Mouse (Mus musculus) thymus, adult 2 months (tissue): Measurements from ENCODE around the gene Tbk1. TPM values are rescaled to one million over a fixed set of nuclear protein-coding genes. Genes with fewer than 3 reads are reported as not detected.

Source experiments
- DNase-seq: peaks from one replicate; pipeline ENCODE4 v3.0.0; 2021
- H3K27ac ChIP-seq: fragments of 200-500 bp; 2 replicates; pipeline ENCODE4 v1.5.1; 2012; ENCODE audit warnings: low read length, control low read depth; ENCODE audit not compliant: control insufficient read depth, insufficient read depth
- H3K27me3 ChIP-seq: fragments of 200-500 bp; 2 replicates; pipeline ENCODE4 v1.6.1; 2012; ENCODE audit warnings: mild to moderate bottlenecking, low read length, moderate library complexity, mixed read lengths; ENCODE audit not compliant: control insufficient read depth, insufficient read depth
- H3K36me3 ChIP-seq: fragments of 200-500 bp; 2 replicates; pipeline ENCODE4 v1.6.1; 2012; ENCODE audit warnings: mild to moderate bottlenecking, low read length, moderate library complexity; ENCODE audit not compliant: control insufficient read depth, insufficient read depth
- H3K4me1 ChIP-seq: fragments of 200-500 bp; replicated peaks from 2 replicates; pipeline ENCODE4 v1.6.1; 2012; ENCODE audit warnings: low read length; ENCODE audit not compliant: control insufficient read depth, insufficient read depth
- H3K4me3 ChIP-seq: fragments of 200-500 bp; 2 replicates; pipeline ENCODE4 v1.5.1; 2012; ENCODE audit warnings: mild to moderate bottlenecking, low read length, control low read depth, moderate library complexity; ENCODE audit not compliant: control insufficient read depth, insufficient read depth
- CTCF ChIP-seq: fragments of 200-500 bp; IDR thresholded peaks from 2 replicates; pipeline ENCODE4 v1.5.1; 2012; ENCODE audit warnings: mild to moderate bottlenecking, control low read depth, low read length, moderate library complexity, borderline replicate concordance; ENCODE audit not compliant: control insufficient read depth, poor library complexity, insufficient read depth; ENCODE audit errors: extremely low read depth
- POLR2A ChIP-seq: fragments of 200-500 bp; IDR thresholded peaks from 2 replicates; pipeline ENCODE4 v1.6.1; 2012; ENCODE audit warnings: mild to moderate bottlenecking, low read length, control low read depth, moderate library complexity; ENCODE audit not compliant: control insufficient read depth, poor library complexity, insufficient read depth; ENCODE audit errors: extremely low read depth
- WGBS: fragments of 180-500 bp; shearing (Covaris S2); methylation state at CpG from one replicate; pipeline ENCODE4 v1.1.7; 2018; 5-methylcytosine and 5-hydroxymethylcytosine counted together
- polyA plus RNA-seq: library from polyadenylated mRNA; depleted of rRNA; stranded (reverse); fragments of >200 nt; gene quantifications from 2 replicates; pipeline ENCODE4 v1.2.3, GENCODE M21; 2012; rRNA removed

The Tbk1 gene
- polyA plus RNA-seq, 1 experiment: 16.4 TPM

DNA sequence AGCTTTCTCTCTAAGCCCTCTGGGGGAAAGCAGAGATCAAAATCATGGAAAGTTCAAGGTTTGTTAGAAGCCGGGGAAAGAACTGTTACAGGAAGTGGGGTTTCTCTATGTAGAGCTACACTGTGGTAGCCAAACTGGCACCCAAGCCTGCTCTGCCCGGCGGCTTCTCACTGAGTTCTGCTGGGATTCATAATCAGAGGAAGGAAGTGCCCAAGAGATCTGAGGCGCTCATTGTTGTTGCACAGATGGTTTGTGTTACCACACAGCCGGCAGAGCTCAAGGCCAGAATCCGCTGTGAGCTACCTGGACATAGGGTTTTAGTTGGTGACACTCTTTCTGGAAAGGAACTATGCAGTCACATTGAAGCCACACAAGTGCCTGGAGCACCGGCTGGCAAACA, 88.6 kb downstream of the Tbk1 start:
- no peak overlapping the region for H3K4me3 ChIP-seq

DNA sequence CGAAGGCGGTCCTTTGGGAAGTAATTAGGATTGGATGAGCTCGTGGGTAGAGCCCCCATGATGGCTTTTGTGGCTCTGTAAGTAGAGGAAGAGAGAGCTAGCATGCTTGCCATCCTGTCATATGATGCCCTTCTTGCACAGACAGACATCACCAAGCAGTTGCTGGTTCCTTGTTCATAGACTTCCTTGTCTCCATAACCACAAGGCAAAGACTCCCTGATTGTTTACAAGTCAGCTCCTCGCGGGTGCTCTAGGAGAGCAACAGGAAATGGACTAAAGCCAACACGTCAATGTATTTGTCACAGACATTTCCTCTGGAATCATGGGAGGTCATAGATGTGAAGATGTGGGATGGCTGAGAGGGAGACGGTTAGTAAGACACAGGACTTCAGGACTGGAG, 90.0 kb downstream of the Tbk1 start:
- no peak for TF ChIP-seq CTCF
- TF ChIP-seq POLR2A: no peak
- Histone ChIP-seq H3K4me1 (peaks cover 27% of the 10 kb centered on the region), H3K4me3 (no peak overlapping the region), H3K27me3 (no peaks in the 10 kb centered on the region), H3K27ac (no peak overlapping the region), H3K36me3 (no peaks in the 10 kb centered on the region)
- WGBS: 68% methylated on average over 7 of the region's 7 CpGs
- DNase-seq: no peak

More for the DNA sequence above, 88.6 kb downstream of the Tbk1 start:
- WGBS: 12% methylated on average over 7 of the region's 7 CpGs
- H3K27me3 ChIP-seq: no peaks in the 10 kb centered on the region
- H3K36me3 ChIP-seq: no peaks in the 10 kb centered on the region
- TF ChIP-seq POLR2A: no peak
- TF ChIP-seq CTCF: no peak
- peaks cover 27% of the 10 kb centered on the region for H3K4me1 ChIP-seq
- no peak for DNase-seq
- no peak overlapping the region for H3K27ac ChIP-seq

Other genes with a start within 250 kb of the Tbk1 start
- gene Tbc1d30, start 235.5 kb downstream of the Tbk1 start, polyA plus RNA-seq: 0.51 and 0.68 TPM in 2 replicates
- 72.1 and 123 TPM in 2 replicates for gene Gns, start 221.7 kb downstream of the Tbk1 start, polyA plus RNA-seq
- gene Rassf3, start 110.4 kb downstream of the Tbk1 start, polyA plus RNA-seq: 12.9 and 15.5 TPM in 2 replicates
- gene Xpot, start 39.5 kb upstream of the Tbk1 start, polyA plus RNA-seq: 80.9 and 88.8 TPM in 2 replicates
- 0.04 and 0.22 TPM in 2 replicates for gene D930020B18Rik, start 54.8 kb upstream of the Tbk1 start, polyA plus RNA-seq
- gene BC048403, start 153.2 kb upstream of the Tbk1 start, polyA plus RNA-seq: 4.4 and 5.3 TPM in 2 replicates